Mouse (Mus musculus) embryonic fibroblast, embryonic 13.5 days (primary cell): ENCODE measurements around the gene Vps36.

ENCODE experiments used
- CTCF ChIP-seq: IDR thresholded peaks from 2 replicates; pipeline ENCODE4 v1.5.1; 2011; ENCODE audit warnings: mild to moderate bottlenecking, control low read depth, low read length, moderate library complexity, borderline replicate concordance; ENCODE audit not compliant: insufficient read depth
- POLR2A ChIP-seq: IDR thresholded peaks from 2 replicates; pipeline ENCODE4 v1.6.1; 2011; ENCODE audit warnings: low read depth, mild to moderate bottlenecking, control low read depth, low read length, moderate library complexity

DNA sequence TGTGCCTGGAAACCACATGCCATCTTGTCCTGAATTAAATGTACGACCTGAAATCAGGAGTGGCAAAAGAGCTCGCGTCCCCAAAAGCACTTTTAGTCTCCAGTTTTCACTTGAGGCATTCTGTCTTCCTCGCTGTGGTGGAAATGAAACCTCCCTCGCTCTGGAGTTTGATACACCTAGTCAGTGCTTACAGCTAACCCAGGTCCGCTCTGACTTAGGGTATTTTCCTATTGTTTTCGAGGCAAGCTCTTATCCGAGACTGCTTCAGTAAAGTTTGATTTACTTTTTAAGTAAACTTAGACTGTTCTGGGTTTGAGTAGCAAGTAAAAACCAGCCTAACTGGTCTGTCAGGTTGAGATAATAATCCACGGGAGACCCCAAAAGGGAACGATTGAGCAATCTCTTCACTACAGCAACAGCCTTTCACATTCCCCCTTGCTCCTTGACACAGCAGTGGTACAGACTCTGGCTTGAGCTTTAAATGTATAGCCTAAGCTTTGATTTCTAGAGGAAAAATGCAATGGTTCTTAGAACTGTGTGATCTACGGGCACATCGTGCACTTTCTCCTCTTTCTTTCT, 912 bp downstream of the Vps36 start:
- TF ChIP-seq CTCF (no peak), POLR2A (no peak)
